Mouse (Mus musculus): Measurements from ENCODE around the gene Psd4.

DNA sequence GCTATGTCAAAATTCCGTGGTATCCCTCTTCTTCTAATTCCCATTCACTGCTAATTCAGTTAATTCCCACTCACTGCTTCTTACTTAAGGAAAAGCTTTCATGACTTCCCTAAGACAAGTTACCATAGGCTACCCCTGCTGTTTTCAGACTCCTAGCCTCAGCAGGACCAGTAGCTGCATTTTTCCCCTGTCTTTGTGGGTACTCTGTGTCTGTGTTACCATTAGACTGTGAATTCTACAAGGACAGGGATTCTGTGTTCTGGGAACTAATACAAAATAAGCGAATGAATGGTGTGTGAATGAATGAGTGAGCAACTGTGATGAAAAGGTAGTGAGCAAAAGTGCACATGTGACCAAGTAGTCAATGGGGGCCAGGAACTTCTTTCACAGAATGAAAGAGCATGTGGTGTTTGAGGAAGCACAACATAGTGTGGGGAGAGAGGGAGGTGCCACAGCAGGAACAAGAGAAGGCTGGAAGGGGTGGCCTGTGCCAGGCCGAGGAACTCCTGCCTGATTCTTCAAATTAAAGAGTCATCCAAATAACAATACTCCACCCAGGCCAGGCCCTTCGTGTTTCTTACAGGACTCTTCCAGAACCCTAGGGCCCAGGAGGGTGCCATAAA, 75.0 kb downstream of the Psd4 start:
- TF ChIP-seq CTCF (IDR thresholded peaks at IDR 0.05) (no peak), POLR2A (IDR thresholded peaks at IDR 0.05; ENCODE audit: insufficient read depth, low read depth, low read length) (no peak)

Data from heart, adult 2 months (tissue).